Mouse (Mus musculus): ENCODE measurements at regions not wholly inside any gene's neighbourhood (a gene's known extent, or its start where the extent isn't known, plus 50 kb on each side); places are given as distances from the start of the nearest gene placed in this dataset.

- no peak for DNase-seq (ENCODE audit: low spot score in 2 of 2)
Measured at GRCm38 (mm10) chr12:6444026-6444425, 1068.5 kb upstream of the Klhl29 start.

GRCm38 (mm10) chr12:6417804-6418203 is 1042.3 kb upstream of the Klhl29 start:
- DNase-seq (ENCODE audit: low spot score in 2 of 2), result peak; percentile 19 to 20

GRCm38 (mm10) chr12:6400591-6400990 is 1025.1 kb upstream of the Klhl29 start:
- DNase-seq (ENCODE audit: low spot score in 2 of 2), result no peak

- DNase-seq (ENCODE audit: low spot score in 2 of 2), result no peak
Measured at GRCm38 (mm10) chr12:6381833-6382232, 1006.4 kb upstream of the Klhl29 start.

GRCm38 (mm10) chr12:6367611-6368010 is 992.1 kb upstream of the Klhl29 start:
- DNase-seq (ENCODE audit: low spot score in 2 of 2), result no peak

All from frontal cortex, postnatal 10 days (tissue).